Mouse (Mus musculus) cerebellum, adult 18-20 months (tissue): ENCODE data around the gene Fopnl.

Experiments
- DNase-seq, 2 experiments: peaks; one replicate each; pipeline ENCODE4 v3.0.0; 2021

Fopnl gene

DNA sequence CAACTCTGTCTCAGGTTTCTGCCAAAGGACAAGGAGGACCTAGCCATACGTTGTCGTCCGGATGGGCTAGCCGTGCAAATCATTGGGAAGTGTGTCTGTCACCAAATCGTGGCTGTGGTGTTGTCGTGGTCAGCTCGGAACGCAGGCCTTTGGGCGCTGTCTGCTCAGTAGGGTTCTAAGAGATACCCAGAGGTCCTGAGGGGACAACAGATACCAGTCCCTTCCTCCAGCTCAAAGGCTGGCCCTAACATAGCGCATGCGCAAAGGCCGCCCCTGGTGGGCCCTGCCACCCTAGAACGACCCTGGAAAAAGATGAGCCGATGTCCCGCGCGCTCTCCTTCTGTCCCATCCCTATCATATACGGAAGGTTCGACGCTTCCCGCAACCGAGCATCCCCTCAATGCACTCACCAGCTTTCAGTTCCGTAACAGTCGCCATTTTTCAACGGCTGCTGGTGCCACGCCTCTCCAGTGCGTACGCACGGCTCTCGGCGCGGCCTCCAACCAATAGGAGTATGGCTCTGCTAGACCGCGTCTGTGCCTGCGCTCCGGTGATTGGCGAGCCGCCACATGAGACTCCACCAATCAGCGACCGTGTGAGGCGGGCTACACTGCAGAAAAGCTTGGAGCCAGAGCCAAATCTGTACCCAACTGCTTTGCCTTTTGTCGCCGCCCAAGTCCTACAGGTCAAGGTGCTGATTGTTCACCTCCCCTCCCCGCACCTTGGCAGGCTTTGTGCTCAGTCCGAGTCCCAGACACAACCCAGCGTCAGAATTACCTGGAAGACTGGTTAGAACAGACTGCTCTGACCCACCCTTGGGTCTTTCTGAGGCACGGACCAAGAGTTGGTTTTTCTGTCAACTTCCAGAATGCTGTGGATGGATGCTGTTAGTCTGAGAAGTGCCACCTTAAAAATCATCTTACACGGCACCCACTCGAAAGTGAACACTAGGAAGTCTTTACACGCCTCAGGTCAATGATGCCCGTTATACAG, at the start of gene Fopnl:
Fopnl (minus strand) TSS at position 522 of the 993 bp plus-strand sequence.
- peak; percentile 99 for DNase-seq

GRCm38 (mm10) chr16:14366017-14366416, 48.8 kb upstream of the Fopnl start:
- no peak for DNase-seq

GRCm38 (mm10) chr16:14365457-14365856, 48.3 kb upstream of the Fopnl start:
- DNase-seq: no peak

DNA sequence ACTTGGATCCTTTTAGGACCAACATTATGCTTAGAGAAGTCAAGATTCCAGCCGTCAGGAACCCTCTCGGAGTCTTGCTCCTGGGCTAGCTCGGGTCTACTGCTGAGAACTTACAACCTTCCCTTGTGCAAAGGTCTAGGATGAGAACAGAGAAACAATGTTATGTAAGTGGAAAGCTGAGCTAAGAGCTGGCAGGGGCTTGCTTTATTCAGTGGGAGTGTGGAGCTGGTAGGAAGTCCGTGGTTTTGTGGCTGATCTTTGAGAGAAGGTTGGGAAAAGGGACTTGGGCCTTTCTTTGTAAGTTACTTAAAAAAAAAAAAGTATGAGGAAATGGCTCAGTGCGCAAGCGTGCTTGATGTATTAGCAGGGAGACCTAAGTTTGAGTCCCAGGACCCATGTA, 46.9 kb upstream of the Fopnl start:
- no peak for DNase-seq

DNA sequence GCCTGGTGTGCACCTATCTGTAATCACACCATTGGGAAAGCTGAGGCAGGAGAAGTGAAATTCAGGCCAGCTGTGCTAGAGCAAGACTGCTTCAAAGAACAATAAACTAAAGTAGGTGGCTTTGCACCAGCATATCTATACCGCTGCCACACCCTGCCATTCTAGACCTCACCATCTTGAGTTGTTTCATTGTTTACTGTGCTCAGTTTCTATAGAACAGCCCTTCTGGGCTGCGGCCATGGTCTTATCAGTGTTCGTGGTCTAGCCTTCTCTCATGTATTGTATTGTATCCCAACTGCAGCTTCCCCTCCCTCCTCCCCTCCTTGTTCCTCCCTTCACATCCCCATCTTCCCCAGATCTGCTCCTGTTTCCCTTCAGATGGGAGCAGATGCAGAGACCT, 46.3 kb upstream of the Fopnl start:
- DNase-seq: no peak

DNA sequence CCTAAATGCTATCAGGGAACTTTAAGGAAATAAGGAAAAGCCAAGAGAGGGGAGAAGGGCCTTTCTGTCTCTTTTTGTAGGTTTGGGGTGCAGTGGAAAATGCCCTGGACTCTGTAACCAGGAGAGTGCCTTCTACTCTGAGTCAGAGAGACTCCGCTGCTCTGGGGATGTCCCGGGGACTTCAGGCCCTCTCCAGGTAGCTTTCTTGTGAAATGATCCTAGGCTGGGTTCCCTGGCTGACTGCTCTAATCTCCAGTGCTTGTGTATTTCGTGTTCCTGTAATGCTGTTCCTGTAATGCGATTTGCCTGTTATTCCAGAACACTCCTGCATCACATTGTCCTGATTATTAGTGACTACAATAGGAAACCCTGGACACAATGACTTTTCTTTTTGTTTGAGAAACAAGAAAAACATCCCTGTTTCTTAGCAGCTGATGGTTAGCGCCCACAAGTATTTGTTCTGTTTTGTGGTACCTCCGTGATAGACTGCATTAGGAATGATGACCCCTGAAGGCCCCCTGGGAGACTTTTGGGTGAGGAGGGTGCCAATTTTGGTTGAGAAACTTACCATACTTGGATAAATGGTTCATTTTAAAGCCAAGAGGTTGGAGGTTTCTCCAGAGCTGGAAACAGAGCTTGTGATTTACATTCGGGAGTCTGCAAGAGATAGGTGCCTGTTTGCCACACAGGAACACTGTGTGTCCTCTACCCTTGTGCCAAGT, 45.1 kb upstream of the Fopnl start:
- DNase-seq: peak; percentile 20 to 41

- DNase-seq: peak; percentile 76 to 88
These were observed 44.3 kb upstream of the Fopnl start, which contains the start of gene Abcc1 for GRCm38 (mm10) chr16:14361362-14362098. TSS of gene Abcc1 (plus strand) at chr16:14361558.

- peak in 1 of 2 experiments; percentile 45 for DNase-seq
These were observed 43.7 kb upstream of the Fopnl start for GRCm38 (mm10) chr16:14360931-14361330.

- no peak for DNase-seq
These were observed 41.3 kb upstream of the Fopnl start for GRCm38 (mm10) chr16:14358531-14358930.

GRCm38 (mm10) chr16:14357859-14358258, 40.7 kb upstream of the Fopnl start:
- DNase-seq: no peak

DNA sequence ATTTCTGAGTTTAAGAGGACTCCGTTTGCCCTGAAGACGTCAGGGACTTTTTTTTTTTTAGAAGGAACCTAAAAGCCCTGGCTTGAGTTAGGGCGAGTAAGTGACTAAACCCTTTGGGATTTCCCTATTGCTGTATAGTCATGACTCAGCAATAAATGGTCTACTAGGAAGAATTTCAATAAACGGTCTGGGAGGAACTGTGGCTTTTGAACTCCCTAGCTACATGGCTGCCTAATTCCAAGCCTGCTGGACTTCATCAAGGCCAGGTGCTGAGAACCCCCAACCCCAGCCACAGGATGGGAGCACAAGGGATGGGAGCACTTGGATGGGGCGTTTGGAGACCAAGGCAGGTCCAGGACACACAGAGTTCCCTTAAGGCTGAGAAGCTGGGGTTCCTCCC, 35.5 kb upstream of the Fopnl start:
- DNase-seq: no peak

- no peak for DNase-seq
These were observed 35.0 kb upstream of the Fopnl start for GRCm38 (mm10) chr16:14352234-14352633.

DNA sequence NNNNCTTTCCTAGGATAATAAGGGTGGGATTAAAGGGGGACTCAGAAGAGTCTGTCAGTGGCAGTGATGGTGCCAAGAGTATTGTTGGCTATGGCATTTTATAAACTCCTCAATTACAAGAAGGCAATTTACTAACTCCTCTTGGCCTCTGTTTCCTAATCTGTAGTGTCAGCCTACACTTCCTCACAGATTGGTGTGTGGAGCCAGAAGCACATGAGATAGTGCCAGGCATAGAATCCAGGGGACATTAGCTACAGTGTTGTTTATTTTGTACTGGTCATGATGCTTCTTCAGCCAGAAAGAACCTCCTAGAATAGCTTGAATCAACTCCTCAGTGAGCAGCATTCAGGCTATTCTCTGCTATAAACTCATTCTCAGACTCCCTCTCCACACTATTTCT, 34.4 kb upstream of the Fopnl start:
- no peak for DNase-seq

DNA sequence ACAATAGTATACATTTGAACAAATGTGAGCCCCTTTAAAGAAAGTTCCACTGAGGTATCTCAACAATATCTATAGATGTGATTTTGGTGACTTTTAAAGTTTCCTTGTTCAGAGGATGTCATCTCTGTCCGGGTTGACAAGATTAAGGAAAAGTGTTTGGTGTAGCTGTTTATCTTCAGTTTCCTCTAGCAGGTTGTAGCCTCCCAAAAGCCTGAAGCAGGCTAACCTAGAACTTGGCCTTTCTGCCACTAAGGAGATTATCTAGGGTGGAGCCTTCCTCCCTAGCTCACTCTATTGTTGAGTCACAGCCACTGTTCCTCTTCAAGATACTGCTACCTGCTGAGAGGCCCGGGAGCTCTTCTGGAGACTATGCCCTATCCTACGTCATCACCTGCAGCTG, 27.8 kb upstream of the Fopnl start:
- DNase-seq: no peak

- no peak for DNase-seq
These were observed 11.0 kb upstream of the Fopnl start for GRCm38 (mm10) chr16:14328156-14328555.

DNA sequence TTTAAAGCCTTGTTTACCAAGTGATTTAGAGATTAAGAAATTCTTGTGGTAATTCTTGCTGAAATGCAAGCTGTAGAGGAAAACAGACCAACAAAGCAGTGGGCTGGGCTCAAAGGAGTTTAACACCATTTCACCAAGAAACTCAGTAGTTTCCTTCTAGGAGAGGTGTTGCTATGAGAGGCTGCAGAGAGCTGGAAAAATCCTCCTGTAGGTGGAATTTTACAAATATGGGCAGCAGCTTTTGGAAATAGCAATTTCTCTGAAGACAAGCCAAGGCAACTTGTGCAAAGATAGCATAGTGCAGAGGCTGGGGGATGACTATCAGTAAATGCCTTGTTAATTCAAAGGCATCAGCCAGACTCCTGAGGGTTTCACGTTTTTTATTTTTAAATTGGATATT, 3.3 kb upstream of the Fopnl start:
- DNase-seq: no peak

- no peak for DNase-seq
These were observed 2.5 kb upstream of the Fopnl start for GRCm38 (mm10) chr16:14319681-14320080.

- no peak for DNase-seq
These were observed 4.3 kb downstream of the Fopnl start for GRCm38 (mm10) chr16:14312914-14313313.

- no peak for DNase-seq
These were observed 5.8 kb downstream of the Fopnl start for GRCm38 (mm10) chr16:14311371-14311770.

GRCm38 (mm10) chr16:14309833-14310232, 7.4 kb downstream of the Fopnl start:
- no peak for DNase-seq

DNA sequence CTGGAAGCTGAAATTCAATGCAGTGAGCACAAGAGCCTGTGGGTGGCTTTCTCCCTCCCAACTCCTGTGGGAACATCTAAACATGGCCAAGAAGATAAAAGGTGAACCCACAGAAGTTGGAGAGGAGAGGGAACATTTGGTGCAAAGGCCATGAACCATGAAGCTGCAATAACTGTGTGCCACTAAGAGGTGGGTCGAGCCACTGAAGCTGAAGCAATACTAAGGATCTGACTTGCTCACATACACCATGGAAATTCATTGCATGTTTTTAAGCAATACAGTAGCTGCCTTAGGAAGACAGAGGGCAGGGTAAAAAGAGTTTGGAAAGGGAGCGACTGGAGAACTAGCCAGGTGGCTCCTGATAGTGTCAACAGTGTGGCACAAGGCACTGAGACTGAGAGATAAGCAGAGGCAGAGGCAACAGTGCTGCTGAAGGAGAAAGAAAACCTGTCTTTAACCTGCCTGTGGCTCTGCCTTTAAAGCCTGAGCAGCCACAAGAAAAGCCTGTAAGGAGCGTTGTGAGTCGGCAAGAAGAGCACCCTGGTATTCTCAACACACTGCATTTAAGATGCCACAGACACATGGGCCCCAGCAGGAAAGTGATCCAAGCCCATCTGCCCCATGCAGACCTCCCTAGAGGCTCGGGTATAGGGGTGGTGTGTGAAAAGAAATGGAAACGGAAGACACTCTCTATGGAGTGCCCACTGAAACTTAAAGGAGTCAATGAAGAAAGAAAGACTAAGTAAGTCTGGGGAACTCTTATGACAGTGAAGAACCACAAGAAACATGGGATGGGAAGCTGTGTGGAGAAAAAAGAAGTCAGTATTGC, 8.7 kb downstream of the Fopnl start:
- DNase-seq: no peak

DNA sequence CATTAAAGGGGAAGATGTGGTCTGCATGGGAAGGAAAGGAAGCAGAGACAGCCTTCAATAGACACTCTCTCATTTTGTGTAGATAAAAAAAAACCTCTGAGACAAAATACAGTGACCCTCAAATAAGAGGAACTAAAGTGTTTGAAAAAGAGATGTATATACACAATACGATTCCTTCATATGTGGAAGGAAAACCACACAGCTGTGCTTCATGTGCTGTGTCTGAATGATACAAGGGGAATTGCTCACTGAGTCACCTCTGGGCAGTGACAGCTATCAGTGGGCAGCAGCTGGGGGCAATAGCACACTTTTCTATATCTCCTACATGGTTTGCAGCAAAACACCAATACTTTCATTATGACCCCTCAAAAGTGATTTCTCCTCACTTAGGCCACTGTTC, 9.8 kb downstream of the Fopnl start:
- no peak for DNase-seq
